In genomic region chr7:99097781-99098180, GRCm38 (mm10) we compare ENCODE assay signal across 30 mouse cellular contexts.
"Had no signal": no experiment of that assay in that cellular context is flagged by ENCODE, and none has a peak within 500 bp of the region (broad histone marks: within the 10 kb centered on the region; RNA-seq: fewer than 3 reads in every experiment).

No protein-coding gene starts in this region.

- H3K4me2 ChIP-seq: limb, embryonic 12.5 days; limb, embryonic 13.5 days; limb, embryonic 15.5 days; liver, embryonic 11.5 days; liver, embryonic 12.5 days; liver, embryonic 13.5 days; liver, embryonic 15.5 days; lung, embryonic 14.5 days; lung, embryonic 15.5 days; midbrain, embryonic 12.5 days; midbrain, embryonic 13.5 days; midbrain, embryonic 15.5 days; neural tube, embryonic 12.5 days had no signal

- DNase-seq: left cerebral cortex, postnatal 4 days; liver, embryonic 13.5 days; liver, postnatal 0 days; lung, adult 18-20 months; lung, adult 2 months; lung, embryonic 14.5 days; lung, postnatal 10 days; lung, postnatal 14 days; lung, postnatal 36 days; lung, postnatal 4 days had no signal

- H3K27ac ChIP-seq: left cerebral cortex, adult 2 months; limb, embryonic 10.5 days; limb, embryonic 12.5 days; limb, embryonic 13.5 days; limb, embryonic 15.5 days; liver, embryonic 12.5 days; liver, embryonic 13.5 days; liver, embryonic 14.5 days; liver, embryonic 15.5 days; lung, embryonic 15.5 days; macrophage; midbrain, embryonic 10.5 days; midbrain, embryonic 12.5 days; midbrain, embryonic 13.5 days; midbrain, embryonic 15.5 days; neural tube, embryonic 12.5 days had no signal

- H3K4me3 ChIP-seq: left cerebral cortex, adult 2 months; limb, embryonic 10.5 days; limb, embryonic 12.5 days; limb, embryonic 13.5 days; limb, embryonic 15.5 days; liver, embryonic 12.5 days; liver, embryonic 13.5 days; liver, embryonic 15.5 days; lung, embryonic 15.5 days; megakaryocyte, embryonic 14.5 days; midbrain, embryonic 10.5 days; midbrain, embryonic 12.5 days; midbrain, embryonic 13.5 days; midbrain, embryonic 15.5 days; myocyte; neural tube, embryonic 12.5 days had no signal

- H3K9ac ChIP-seq: limb, embryonic 12.5 days; limb, embryonic 13.5 days; limb, embryonic 15.5 days; liver, embryonic 12.5 days; liver, embryonic 13.5 days; liver, embryonic 14.5 days; liver, embryonic 15.5 days; liver, postnatal 0 days; lung, embryonic 14.5 days; lung, embryonic 15.5 days; midbrain, embryonic 12.5 days; midbrain, embryonic 13.5 days; midbrain, embryonic 15.5 days; neural tube, embryonic 12.5 days had no signal

- ATAC-seq: liver, embryonic 12.5 days; liver, postnatal 0 days; lung, postnatal 0 days; midbrain, embryonic 13.5 days; midbrain, embryonic 15.5 days; midbrain, embryonic 16.5 days had no signal

- H3K36me3 ChIP-seq: midbrain, embryonic 15.5 days had no signal

- H3K27me3 ChIP-seq: limb, embryonic 12.5 days; limb, embryonic 13.5 days; limb, embryonic 15.5 days; liver, embryonic 12.5 days; liver, embryonic 13.5 days; liver, embryonic 15.5 days; lung, embryonic 15.5 days; megakaryocyte, embryonic 14.5 days; midbrain, embryonic 12.5 days; midbrain, embryonic 13.5 days; midbrain, embryonic 15.5 days; neural tube, embryonic 12.5 days had no signal

- H3K9me3 ChIP-seq: limb, embryonic 10.5 days; limb, embryonic 12.5 days; limb, embryonic 13.5 days; limb, embryonic 15.5 days; liver, embryonic 12.5 days; liver, embryonic 13.5 days; liver, embryonic 15.5 days; lung, embryonic 15.5 days; megakaryocyte, embryonic 14.5 days; midbrain, embryonic 10.5 days; midbrain, embryonic 12.5 days; midbrain, embryonic 13.5 days; midbrain, embryonic 15.5 days; neural tube, embryonic 12.5 days had no signal
